Mouse (Mus musculus) ovary, adult 10 weeks (tissue): ENCODE data around the gene Zpr1. TPM values are rescaled to one million over a fixed set of nuclear protein-coding genes. Genes with fewer than 3 reads are reported as not detected.

Source experiments
- polyA plus RNA-seq: library from polyadenylated mRNA; stranded (reverse); fragments of 350-450 nt; fragmentation: Illumina TruSeq; extraction: RNeasy Lipid Tissue Mini Kit (QIAGEN cat#74804); gene quantifications from one replicate; pipeline ENCODE4 v1.2.3, GENCODE M21; 2014

Gene Zpr1
- polyA plus RNA-seq = 11.2 TPM

GRCm38 (mm10) chr9:46272677-46273454, at the start of gene Zpr1:
TSS of gene Zpr1 (plus strand) at chr9:46273064.

GRCm38 (mm10) chr9:46228491-46228890, 44.4 kb upstream of the Zpr1 start, which contains the start of gene Apoa1:
TSS of gene Apoa1 (plus strand) at chr9:46228580.

GRCm38 (mm10) chr9:46235596-46235648, 37.4 kb upstream of the Zpr1 start, which contains the start of gene Apoc3:
TSS of gene Apoc3 (minus strand) at chr9:46235636.

GRCm38 (mm10) chr9:46240526-46241153, 32.2 kb upstream of the Zpr1 start, which contains the start of gene Apoa4:
TSS of gene Apoa4 (plus strand) at chr9:46240696.

GRCm38 (mm10) chr9:46268343-46268873, 4.5 kb upstream of the Zpr1 start, which contains the start of gene Apoa5:
TSS of gene Apoa5 (plus strand) at chr9:46268633.

GRCm38 (mm10) chr9:46282631-46283436, 10.0 kb downstream of the Zpr1 start, which contains the start of gene Bud13:
TSS of gene Bud13 (plus strand) at chr9:46283008.

GRCm38 (mm10) chr9:46319886-46320285, 47.0 kb downstream of the Zpr1 start, which contains the start of gene 4931429L15Rik:
TSS of gene 4931429L15Rik (minus strand) at chr9:46319986.

Other genes with a start within 250 kb of the Zpr1 start
- 1.9 TPM for gene Apoa1, start 44.5 kb upstream of the Zpr1 start, polyA plus RNA-seq
- not detected for gene Apoc3, start 37.4 kb upstream of the Zpr1 start, polyA plus RNA-seq
- 0.66 TPM for gene Apoa4, start 32.4 kb upstream of the Zpr1 start, polyA plus RNA-seq
- gene Apoa5, start 4.4 kb upstream of the Zpr1 start, polyA plus RNA-seq = not detected
- 5.0 TPM for gene Bud13, start 9.9 kb downstream of the Zpr1 start, polyA plus RNA-seq
- gene 4931429L15Rik, start 46.9 kb downstream of the Zpr1 start, polyA plus RNA-seq = not detected